Mouse (Mus musculus) liver, adult 2 months (tissue): ENCODE results near the gene Tgm2. TPM values are rescaled to one million over a fixed set of nuclear protein-coding genes. Genes with fewer than 3 reads are reported as not detected.
A peak's percentile ranks its signal among the peaks of the same experiment; 100 is the strongest.

Experiments used
- DNase-seq: peaks from one replicate; pipeline ENCODE4 v3.0.0-alpha.2; 2011; ENCODE audit warnings: low read depth, low spot score; ENCODE audit errors: extremely low read depth
- H3K27ac ChIP-seq: fragments of 200-500 bp; replicated peaks from 2 replicates; pipeline ENCODE4 v1.5.1; 2012; ENCODE audit warnings: low read depth, mild to moderate bottlenecking, control low read depth, inconsistent platforms, low read length; ENCODE audit not compliant: insufficient read depth
- H3K27me3 ChIP-seq: fragments of 200-500 bp; 2 replicates; pipeline ENCODE4 v1.6.1; 2012; ENCODE audit warnings: mild to moderate bottlenecking, moderate library complexity, low read length, inconsistent platforms; ENCODE audit not compliant: control insufficient read depth, insufficient read depth
- H3K36me3 ChIP-seq: fragments of 200-500 bp; 2 replicates; pipeline ENCODE4 v1.6.1; 2012; ENCODE audit warnings: low read length, inconsistent platforms; ENCODE audit not compliant: control insufficient read depth, insufficient read depth
- H3K4me1 ChIP-seq: fragments of 200-500 bp; 2 replicates; pipeline ENCODE4 v1.6.1; 2011; ENCODE audit warnings: low read length; ENCODE audit not compliant: control insufficient read depth, insufficient read depth
- H3K4me3 ChIP-seq: fragments of 200-500 bp; 2 replicates; pipeline ENCODE4 v1.5.1; 2011; ENCODE audit warnings: low read depth, mild to moderate bottlenecking, control low read depth, low read length, moderate library complexity; ENCODE audit not compliant: insufficient read depth
- H3K79me2 ChIP-seq: fragments of 200-500 bp; 2 replicates; pipeline ENCODE4 v1.6.1; 2012; ENCODE audit warnings: inconsistent platforms, mild to moderate bottlenecking, low read length, moderate library complexity; ENCODE audit not compliant: control insufficient read depth, insufficient read depth
- H3K9ac ChIP-seq: fragments of 200-500 bp; 2 replicates; pipeline ENCODE4 v1.6.1; 2012; ENCODE audit warnings: low read depth, mild to moderate bottlenecking, control low read depth, inconsistent platforms, low read length
- CTCF ChIP-seq: fragments of 200-500 bp; IDR thresholded peaks from 2 replicates; pipeline ENCODE4 v1.5.1; 2011; ENCODE audit warnings: low read depth, low read length, control low read depth
- POLR2A ChIP-seq: fragments of 200-500 bp; IDR thresholded peaks from 2 replicates; pipeline ENCODE4 v1.6.1; 2011; ENCODE audit warnings: low read length, control low read depth; ENCODE audit not compliant: insufficient read depth; ENCODE audit errors: extremely low read depth
- WGBS: fragments of 180-500 bp; shearing (Covaris S2); methylation state at CpG from one replicate; pipeline ENCODE4 v1.1.7; 2018; 5-methylcytosine and 5-hydroxymethylcytosine counted together
- polyA plus RNA-seq: library from polyadenylated mRNA; depleted of rRNA; stranded (reverse); fragments of >200 nt; gene quantifications from 2 replicates; pipeline ENCODE4 v1.2.3, GENCODE M21; 2012
- total RNA-seq: library from RNA; depleted of rRNA; stranded (reverse); fragments of >200 nt; gene quantifications from 2 replicates; pipeline ENCODE4 v1.2.3, GENCODE M21; 2014

Gene Tgm2
- total and polyA plus RNA-seq, 2 experiments: 68.3 to 91.7 TPM

DNA sequence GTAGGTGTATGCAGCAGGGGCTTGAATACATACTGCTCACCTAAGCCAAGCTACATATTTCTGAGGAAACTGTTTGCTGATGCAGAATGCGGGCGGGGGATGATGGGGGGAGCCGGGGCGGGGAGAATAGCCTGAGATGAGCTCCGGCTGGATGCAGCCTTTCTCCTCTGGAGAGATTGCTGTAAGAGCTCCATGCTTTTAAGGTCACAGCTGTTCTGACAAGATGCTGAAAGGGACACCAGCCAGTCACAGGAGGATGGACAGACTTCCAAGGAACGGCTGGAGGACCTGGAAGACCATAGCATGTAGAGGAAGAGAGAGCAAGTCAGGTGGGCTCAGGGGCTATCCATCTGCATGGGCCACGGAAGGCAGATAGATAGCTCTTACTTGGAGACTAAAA lies 51.9 kb downstream of the Tgm2 start:
- Histone ChIP-seq H3K36me3 (no peaks in the 10 kb centered on the region), H3K4me1 (peaks cover 8% of the 10 kb centered on the region; the same call in 1 of the 2 replicates), H3K9ac (no peak overlapping the region), H3K27ac (no peak overlapping the region), H3K79me2 (no peaks in the 10 kb centered on the region), H3K27me3 (no peaks in the 10 kb centered on the region), H3K4me3 (no peak overlapping the region)
- TF ChIP-seq POLR2A (no peak), CTCF (no peak)
- 83% methylated on average over 7 of the region's 7 CpGs for WGBS
- no peak for DNase-seq

DNA sequence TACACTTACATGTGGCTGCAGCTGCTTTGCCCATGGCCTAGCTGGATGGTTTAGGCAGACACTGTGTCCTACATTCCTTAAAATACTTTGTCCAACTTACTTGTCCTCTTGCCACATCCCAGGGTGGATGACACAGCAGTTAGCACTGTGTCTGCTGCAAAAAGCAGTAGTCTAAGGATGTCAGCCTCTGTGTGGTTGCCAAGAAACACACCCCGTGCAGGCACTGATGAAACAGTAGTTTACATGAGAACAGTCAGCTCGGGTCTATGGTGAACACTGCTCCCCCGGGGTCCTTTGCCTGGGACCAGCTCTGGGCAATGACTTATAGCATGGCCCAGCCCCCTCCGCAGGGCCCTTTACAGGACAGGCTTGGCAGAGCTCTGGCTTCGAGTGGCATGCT lies 52.9 kb downstream of the Tgm2 start:
- H3K36me3 ChIP-seq: no peaks in the 10 kb centered on the region
- H3K79me2 ChIP-seq: no peaks in the 10 kb centered on the region
- H3K9ac ChIP-seq: no peak overlapping the region
- peak overlapping the region; percentile 24; the same call in 1 of the 2 replicates for H3K27ac ChIP-seq
- TF ChIP-seq CTCF: no peak
- no peak for TF ChIP-seq POLR2A
- WGBS: 22% methylated on average over 5 of the region's 5 CpGs
- H3K27me3 ChIP-seq: no peaks in the 10 kb centered on the region
- peaks cover 8% of the 10 kb centered on the region; the same call in 1 of the 2 replicates for H3K4me1 ChIP-seq
- H3K4me3 ChIP-seq: no peak overlapping the region
- DNase-seq: peak; percentile 91

DNA sequence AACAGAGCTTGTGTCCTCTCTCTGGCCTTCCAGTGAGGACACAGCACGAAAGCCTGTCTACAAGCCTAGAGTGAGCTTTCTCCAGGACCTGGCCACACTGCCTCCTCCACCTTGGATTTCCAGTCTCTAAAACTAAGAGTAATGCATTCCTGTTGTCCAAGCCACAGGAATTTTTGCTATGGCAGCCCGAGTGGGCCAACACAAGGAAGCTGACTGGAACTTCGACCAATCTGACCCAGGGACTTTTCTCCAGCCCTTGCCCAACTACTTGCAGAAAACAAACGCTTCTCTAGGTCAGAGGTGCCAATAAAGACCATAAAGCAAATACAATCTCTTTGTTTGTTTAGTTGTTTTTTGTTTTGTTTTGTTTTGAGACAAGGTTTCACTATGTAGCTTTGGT lies 56.1 kb downstream of the Tgm2 start:
- Histone ChIP-seq H3K4me3 (no peak overlapping the region), H3K27me3 (no peaks in the 10 kb centered on the region), H3K4me1 (peaks cover 8% of the 10 kb centered on the region; the same call in 1 of the 2 replicates), H3K79me2 (no peaks in the 10 kb centered on the region), H3K27ac (no peak overlapping the region), H3K36me3 (no peaks in the 10 kb centered on the region), H3K9ac (no peak overlapping the region)
- 46% methylated on average over 4 of the region's 4 CpGs for WGBS
- no peak for DNase-seq
- no peak for TF ChIP-seq CTCF
- TF ChIP-seq POLR2A: no peak

DNA sequence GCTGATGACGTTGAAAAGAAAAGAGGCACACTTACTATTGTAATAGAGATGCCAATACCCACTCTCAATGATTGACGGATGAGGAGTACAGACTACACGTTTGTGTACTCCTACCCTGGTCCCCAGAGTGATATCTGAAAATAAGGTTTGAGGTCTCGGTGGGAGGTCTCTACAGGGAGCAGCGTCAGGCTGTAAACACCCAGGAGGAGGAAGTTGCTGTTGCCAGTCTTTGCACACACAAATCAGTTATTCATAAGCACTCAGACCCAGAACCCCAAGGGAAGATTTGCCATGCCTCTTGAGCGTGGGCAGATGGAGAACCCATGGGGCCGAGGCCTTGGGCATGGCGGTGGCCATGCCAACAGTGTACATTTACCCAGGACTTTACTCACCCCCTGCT lies 61.8 kb downstream of the Tgm2 start:
- Histone ChIP-seq H3K27me3 (no peaks in the 10 kb centered on the region), H3K79me2 (no peaks in the 10 kb centered on the region), H3K27ac (no peak overlapping the region), H3K9ac (no peak overlapping the region), H3K4me1 (peaks cover 13% of the 10 kb centered on the region), H3K4me3 (no peak overlapping the region), H3K36me3 (no peaks in the 10 kb centered on the region)
- no peak for DNase-seq
- 83% methylated on average over 8 of the region's 8 CpGs for WGBS
- TF ChIP-seq POLR2A (no peak), CTCF (no peak)

DNA sequence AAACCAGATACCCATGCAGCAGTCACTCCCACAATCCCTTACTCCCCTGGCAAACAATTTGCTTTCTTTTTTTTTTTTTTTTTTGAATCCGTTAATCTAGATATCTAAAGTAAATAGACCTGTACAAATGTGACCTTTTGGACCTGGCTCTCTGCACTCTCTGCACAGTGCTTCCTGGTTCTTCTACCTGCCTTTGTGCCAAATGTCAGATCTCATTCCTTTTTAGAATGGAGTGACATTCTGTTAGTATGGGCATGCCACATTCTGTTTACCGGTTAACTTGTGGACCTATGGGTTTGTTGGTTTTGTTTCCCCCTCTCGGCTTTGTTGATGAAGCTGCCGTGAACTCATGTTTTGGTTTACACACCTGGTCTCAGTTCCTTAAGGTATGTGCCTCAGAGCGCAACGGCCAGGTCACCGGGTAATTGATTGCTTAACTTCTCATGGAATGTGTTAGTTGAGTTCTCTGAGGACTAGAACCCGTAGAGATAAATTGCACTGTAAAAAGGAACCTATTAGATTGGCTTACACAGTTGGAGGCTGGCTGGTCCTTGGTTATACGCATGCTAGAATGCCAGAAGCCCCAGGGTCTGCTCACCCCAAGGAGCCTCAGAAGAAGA lies 65.5 kb downstream of the Tgm2 start:
- H3K36me3 ChIP-seq: peaks cover 2% of the 10 kb centered on the region; the same call in 1 of the 2 replicates
- peaks cover 35% of the 10 kb centered on the region for H3K4me1 ChIP-seq
- peak overlapping the region; percentile 96 for H3K27ac ChIP-seq
- WGBS: 33% methylated on average over 9 of the region's 9 CpGs
- TF ChIP-seq POLR2A (no peak), CTCF (no peak)
- no peaks in the 10 kb centered on the region for H3K79me2 ChIP-seq
- peak overlapping the region; percentile 59 for H3K9ac ChIP-seq
- H3K4me3 ChIP-seq: no peak overlapping the region
- H3K27me3 ChIP-seq: no peaks in the 10 kb centered on the region
- peak; percentile 96 for DNase-seq

DNA sequence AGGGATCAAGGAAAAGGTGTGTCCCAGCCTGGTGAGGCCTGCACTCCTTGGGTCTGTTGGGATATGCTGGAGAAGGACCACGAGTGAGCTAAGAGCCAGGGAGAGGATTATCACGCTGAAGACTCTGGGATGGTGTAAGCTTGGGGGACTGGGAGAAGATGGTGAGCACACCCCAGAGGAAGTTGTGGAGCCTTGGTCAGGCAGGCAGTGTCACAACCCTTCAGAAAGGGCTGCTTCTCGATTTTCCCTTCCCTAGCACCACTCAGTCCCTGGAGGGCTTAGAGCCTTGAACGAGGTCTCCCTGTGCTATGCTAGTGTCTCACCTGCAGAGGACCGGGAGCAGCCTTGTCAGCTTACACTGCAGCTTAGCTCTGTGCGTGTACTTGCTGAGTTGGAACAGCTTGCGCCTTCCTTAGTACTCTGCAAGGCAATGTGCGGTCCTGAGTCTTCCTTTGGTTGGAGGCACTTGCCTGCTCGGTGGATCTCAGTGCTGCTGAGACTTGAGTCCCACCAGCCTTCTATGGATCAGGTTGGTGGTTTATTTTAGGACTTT lies 66.3 kb downstream of the Tgm2 start:
- TF ChIP-seq POLR2A: no peak
- TF ChIP-seq CTCF: peak; percentile 39
- Histone ChIP-seq H3K36me3 (peaks cover 2% of the 10 kb centered on the region; the same call in 1 of the 2 replicates), H3K27me3 (no peaks in the 10 kb centered on the region), H3K4me3 (no peak overlapping the region), H3K9ac (no peak overlapping the region), H3K4me1 (peaks cover 40% of the 10 kb centered on the region), H3K79me2 (no peaks in the 10 kb centered on the region), H3K27ac (peak overlapping the region; percentile 11)
- DNase-seq: no peak
- WGBS: 44% methylated on average over 9 of the region's 9 CpGs
